Mouse (Mus musculus): ENCODE data around the gene Caskin1.

DNA sequence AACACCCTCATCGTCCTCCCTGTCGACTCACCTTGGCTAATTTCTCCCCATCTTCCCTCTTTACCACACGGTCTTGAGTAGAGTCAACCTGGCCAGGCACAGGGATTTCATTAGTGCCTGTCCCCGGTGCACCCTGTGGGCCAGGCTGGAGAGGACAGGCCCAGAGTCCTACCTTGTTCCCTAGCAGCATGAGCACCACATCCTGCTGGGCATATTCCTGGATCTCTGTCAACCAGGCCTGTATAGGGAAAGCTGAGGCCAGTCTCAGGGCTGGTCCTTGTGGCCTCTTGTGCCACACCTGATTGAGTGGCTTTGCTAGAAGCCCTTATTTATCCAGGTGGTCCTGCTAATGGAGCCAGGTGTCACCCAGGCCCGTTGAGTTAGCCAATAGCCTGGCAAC is 41.5 kb downstream of the Caskin1 start:
- TF ChIP-seq CTCF (IDR thresholded peaks at IDR 0.05; ENCODE audit: low read depth): no peak
- no peak for TF ChIP-seq EP300 (IDR thresholded peaks at IDR 0.05; ENCODE audit: low read depth)

All from liver, embryonic 14.5 days (tissue).